Mouse (Mus musculus) frontal cortex, adult 2 months (tissue): ENCODE data around the gene Eea1. TPM values are rescaled to one million over a fixed set of nuclear protein-coding genes. Genes with fewer than 3 reads are reported as not detected.
"Not testable (repeated sequence)": the region's sequence is repeated elsewhere in the genome, so short reads cannot be mapped to it uniquely, and the experiment has no call there.

ENCODE experiments used
- DNase-seq, 2 experiments: peaks; one replicate each; pipeline ENCODE4 v3.0.0; 2022; ENCODE audit warnings: low spot score in 1 of 2; ENCODE audit errors: extremely low spot score in 1 of 2
- polyA plus RNA-seq: library from polyadenylated mRNA; depleted of rRNA; stranded (reverse); fragments of >200 nt; gene quantifications from 2 replicates; pipeline ENCODE4 v1.2.3, GENCODE M21; 2012; rRNA removed

Gene Eea1
- 13.3 and 14.9 TPM in 2 replicates for polyA plus RNA-seq

GRCm38 (mm10) chr10:95940046-95940900 lies at the start of gene Eea1:
Eea1 (plus strand) TSS chr10:95940650.
- peak; percentile 76 to 86 for DNase-seq

DNA sequence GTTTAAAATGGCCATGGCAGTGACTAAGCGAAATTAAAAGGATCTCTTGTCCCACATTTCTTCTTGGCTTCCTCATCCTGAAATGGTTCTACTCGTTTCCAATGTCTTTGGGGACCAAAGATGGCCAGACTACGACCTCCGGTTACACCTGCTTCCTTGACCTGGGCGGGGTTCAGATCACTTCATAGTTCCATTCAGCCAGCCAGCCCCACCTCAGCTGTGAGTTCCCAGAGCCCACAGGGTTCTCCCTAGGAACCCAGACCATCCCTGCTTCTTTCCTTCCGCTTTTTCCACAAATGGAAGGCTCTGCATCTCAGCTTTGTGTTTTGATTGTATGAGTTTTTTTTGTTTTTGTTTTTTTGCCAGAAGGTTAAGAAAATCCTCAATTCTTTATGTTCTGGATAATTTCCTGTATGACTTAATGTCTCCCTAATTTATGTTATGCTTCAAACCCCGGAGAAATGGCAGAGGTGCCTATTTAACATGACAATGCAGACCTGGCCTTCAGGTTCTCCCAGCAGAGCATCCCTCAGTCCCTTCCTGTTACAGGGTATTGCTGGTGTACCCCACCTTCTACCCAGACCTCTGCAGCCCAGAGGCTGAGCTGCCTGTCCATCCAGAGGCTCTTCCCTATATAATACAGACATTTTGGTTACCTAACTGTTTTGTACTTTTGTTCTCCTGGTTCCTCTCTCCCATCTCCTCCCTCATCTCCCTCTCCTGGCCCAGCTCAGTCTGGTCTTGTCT lies 49.1 kb upstream of the Eea1 start:
- DNase-seq, result no peak

DNA sequence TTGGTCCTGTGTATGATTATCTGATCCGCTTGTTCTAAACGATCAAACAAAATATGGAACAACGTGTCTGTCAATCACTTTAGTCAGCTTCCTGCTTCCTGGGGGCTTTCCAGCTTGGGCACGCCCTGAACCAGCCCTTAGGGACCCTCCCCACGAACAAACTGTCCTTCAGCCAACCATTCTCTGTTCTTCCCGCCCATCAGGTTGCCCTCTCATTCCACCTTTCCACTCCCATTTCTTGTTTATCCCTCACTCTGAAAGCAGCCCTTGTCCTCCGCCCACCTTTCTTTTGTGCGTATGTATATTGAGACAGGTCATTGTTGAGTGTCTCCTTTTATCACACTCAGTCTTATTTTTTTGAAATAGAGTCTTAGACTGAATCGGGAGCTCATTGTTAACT lies 48.3 kb upstream of the Eea1 start:
- DNase-seq, result no peak

DNA sequence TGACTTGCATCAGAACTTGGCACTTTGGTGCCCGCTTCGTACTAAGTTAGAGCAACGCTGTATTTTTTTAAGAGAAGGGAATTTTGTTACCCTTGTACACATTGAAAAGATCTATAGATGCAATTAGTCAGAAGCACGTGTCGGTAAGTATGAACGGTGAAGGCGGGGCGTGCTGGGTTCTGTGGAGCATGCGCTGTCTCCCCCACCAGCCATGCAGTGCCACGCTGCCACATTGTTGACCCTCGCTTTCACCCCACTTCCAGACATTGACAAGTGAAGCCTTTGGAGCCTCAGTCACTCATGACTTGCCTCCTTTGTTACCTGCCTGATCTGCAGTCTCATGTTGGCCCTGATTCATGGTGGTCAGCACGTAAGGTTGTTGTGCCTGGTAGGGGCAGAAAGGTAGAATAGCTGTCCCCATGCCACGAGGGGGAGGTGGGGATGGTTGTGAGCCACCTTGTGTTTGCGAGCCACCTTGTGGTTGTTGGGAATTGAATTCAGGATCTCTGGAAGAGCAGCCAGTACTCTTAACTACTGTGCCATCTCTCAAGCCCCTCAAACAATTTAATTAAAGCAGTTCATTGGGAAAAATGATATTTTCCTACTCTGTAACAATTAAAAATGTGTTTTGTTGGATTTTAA lies 47.0 kb upstream of the Eea1 start:
- no peak for DNase-seq

- DNase-seq, result no peak
Measured at GRCm38 (mm10) chr10:95894036-95894855, 46.2 kb upstream of the Eea1 start.

DNA sequence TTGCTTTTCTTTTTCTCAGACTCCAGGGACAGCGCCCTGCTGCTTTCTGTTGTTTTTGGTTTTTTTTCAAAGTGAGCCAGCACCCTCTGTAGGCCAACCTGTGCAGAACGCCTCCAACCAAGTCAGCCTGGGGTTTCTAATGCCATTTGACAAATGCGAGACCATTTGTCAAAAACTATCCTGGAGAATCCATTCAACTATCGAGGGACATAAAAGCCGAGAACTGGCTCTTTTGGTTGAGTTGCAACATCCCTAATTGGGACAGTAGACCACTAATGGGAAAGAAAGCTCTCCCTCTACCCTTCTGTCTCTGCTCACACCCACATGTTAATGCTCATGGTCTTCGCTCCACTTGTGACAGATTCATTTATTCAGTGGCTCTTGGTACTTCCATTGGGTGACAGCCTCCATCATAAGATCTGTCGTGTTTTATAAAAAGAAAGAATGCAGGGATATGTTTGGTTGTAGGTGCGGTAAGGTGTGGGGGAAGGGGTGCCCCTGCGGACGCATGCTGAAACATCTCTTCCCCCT lies 45.5 kb upstream of the Eea1 start:
- DNase-seq, result peak; percentile 15 to 85

DNA sequence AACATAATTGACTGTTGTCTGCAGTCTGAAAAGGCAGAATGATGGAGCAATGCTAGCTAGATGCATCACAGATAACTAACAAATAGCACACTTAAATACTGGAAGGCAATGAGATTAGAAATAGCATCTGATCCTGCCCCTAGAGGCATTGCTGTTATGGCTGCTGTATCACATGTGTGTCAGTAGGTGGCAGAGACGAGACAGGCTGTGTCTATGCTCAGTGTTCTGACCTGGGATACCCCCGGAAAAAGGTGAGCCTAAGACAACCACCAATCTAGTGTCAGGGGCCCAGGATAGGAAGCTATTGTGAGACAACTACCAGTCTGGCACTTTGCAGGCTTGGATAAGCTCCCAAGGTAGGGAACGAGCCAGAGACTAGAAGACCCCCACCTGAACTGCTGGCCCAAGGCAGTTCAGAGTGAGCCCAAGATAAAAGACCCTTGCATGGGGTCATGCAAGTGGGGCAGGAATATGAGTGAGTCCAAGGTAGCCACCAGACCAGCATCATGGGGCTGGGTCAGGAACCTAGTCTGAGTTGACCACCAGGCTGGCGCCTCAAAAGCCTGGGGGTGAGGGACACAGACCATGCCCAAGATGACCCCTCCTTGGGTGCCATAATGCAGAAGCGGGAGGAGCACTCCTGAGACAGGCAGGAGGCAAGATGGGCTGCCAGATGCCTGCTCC lies 41.8 kb upstream of the Eea1 start:
- DNase-seq, result peak in 1 of 2 experiments; percentile 57

GRCm38 (mm10) chr10:95904668-95905067 lies 35.8 kb upstream of the Eea1 start:
- DNase-seq, result peak in 1 of 2 experiments; percentile 26

GRCm38 (mm10) chr10:95909246-95909909 lies 31.1 kb upstream of the Eea1 start:
- DNase-seq, result peak in 1 of 2 experiments; percentile 53

DNA sequence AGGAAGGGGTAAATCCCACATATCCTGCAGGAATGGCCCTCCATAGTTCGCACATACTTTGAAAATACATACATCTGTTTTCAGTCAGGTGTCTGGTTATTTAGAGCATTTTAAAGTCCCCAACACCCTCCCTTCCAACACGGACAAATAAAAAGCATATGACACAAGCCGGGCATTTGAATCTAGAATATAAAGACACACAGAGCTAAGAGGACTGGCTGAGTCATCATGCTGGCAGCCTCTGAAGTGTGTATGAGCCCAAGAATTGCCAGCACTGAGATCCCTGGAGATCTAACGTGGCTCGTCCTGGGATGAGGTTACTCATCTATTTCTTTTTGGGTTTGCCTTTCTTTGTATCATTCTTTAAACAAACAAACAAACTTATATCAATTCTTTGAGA lies 29.4 kb upstream of the Eea1 start:
- peak in 1 of 2 experiments; percentile 45 for DNase-seq

DNA sequence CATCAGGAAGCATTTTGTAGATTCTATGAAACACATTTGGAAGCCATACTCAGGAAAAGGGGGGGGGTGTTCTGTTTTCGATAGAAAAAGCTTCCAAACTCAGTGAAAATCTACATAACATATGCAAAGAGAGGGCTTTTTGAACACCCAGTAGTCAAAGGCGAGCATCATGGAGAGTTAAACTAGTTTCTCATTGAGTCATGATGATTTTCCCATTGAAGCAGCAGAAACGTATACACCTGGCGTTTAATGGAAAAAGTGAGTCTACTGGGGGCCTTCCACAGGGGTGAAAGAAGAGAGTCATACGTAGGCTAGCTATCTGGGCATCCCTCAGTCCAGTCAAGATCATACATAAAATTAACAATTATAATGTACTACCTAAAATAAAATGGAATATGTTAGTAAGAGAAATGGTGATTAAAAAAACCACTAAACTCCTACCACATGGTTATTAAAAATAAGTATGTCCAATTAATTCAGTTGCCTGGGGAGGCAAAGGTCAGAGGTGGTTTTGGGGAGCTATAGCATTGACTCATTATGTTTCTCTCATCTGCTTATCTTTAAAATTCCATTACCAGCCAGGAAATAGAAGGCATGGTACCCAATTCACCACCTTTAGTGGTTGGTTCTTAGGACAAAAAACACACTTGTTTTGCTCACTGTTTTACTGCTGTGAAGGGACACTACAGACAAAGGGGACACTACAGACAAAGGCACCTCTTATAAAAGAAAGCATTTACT lies 25.8 kb upstream of the Eea1 start:
- DNase-seq, result no peak

DNA sequence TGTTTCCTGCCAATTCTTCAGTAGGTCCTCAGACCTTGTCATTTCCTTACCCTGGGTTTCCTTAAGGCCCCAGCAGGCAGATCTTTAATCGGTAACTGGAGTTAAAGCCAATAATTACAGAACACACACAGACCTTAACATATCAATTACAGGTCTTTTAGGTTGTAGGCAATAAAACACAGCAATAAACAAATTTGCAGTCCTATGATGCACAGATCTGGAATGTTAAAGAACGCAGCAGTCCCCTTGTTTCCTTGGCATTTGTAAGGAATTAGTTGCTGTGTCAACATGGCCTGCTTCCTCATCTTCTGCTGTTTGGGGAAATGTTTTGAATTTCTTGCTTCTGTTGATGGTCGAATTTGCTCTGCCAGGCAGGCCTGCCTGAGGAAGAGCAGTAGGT lies 21.7 kb upstream of the Eea1 start:
- DNase-seq, result no peak

- DNase-seq, result peak in 1 of 2 experiments; percentile 20
Measured at GRCm38 (mm10) chr10:95923263-95924217, 16.9 kb upstream of the Eea1 start.

DNA sequence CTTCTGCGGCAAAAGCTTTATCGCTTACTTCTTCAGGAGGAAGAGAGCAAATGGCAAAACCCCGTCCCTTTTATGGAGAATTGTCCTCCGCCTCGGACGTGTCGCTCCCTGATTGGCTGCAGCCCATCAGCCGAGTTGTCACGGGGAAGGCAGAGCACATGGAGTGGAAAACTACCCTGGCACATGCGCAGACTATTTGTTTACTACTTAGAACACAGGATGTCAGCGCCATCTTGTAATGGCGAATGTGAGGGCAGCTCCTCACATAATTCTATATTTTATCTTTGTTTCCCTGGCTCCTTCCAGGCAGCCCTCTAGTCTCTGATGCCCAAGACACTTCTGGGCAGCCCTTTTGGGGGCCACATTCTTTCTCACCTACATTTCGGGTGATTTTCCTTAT lies 6.8 kb upstream of the Eea1 start:
- not testable (repeated sequence) for DNase-seq

DNA sequence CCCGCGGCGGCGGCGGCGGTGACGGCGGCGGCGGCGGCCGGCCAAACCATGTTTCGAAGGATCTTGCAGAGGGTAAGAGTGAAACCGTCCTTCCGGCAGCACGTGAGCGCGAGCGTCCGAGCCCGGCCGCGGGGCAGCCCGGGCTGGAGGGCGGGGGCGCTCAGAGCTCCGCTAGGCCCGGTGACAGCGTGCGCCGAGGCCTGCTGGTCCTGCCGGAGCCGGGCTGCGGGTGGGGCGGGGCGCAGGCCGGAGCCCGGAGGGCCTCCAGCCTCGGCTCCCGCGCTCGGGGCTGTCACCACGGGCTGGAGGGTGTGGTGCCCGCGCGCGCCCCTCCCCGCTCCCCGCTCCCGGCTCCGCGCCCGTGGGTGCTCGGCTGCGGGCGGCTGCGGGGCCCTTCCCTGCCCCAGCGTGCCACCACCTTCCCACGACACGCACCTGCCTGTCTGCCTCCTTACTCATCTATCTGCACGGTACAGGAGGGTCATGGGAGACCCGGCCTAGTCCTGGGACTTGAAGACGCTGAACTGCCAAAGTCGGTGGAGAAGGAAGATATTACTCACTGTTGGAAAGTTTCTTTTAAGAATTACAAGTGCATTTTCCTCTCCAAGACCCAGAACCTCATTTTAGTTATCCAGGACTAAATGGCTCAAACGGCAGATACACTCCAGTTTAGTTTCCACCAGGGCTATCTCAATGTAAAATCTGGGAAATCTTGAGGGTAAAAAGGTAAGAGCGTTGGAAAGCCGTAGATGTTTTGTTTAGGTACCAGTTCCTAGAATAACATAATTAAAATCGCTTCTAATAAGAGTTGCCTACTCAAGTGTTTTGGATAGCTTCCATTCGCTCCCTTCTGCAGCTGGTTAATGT lies 684 bp downstream of the Eea1 start:
- DNase-seq, result peak in 1 of 2 experiments; percentile 37

GRCm38 (mm10) chr10:95941768-95942425 lies 1.4 kb downstream of the Eea1 start:
- DNase-seq, result no peak
